Mouse (Mus musculus): ENCODE measurements at regions not wholly inside any gene's neighbourhood (a gene's known extent, or its start where the extent isn't known, plus 50 kb on each side); places are given as distances from the start of the nearest gene placed in this dataset.
"Not testable (repeated sequence)": the region's sequence is repeated elsewhere in the genome, so short reads cannot be mapped to it uniquely, and the experiment has no call there.

- DNase-seq: no peak
These were observed 73.7 kb downstream of the Cpn2 start for GRCm38 (mm10) chr16:30193294-30194261.

- DNase-seq: no peak
These were observed 72.5 kb downstream of the Cpn2 start for GRCm38 (mm10) chr16:30194836-30195235.

DNA sequence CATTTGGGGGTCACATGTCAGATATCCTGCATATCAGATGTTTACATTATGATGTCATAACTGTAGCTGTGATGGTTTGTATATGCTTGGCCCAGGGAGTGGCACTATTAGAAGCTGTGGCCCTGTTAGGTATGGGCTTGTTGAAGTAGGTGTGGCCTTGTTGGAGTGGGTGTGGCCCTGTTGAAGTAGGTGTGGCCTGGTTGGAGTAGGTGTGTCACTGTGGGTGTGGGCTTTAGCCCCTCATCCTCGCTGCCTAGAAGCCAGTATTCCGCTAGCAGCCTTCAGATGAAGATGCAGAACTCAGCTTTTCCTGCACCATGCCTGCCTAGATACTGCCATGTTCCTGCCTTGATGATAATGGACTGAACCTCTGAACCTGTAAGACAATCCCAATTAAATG, 71.4 kb downstream of the Cpn2 start:
- DNase-seq: not testable (repeated sequence)

DNA sequence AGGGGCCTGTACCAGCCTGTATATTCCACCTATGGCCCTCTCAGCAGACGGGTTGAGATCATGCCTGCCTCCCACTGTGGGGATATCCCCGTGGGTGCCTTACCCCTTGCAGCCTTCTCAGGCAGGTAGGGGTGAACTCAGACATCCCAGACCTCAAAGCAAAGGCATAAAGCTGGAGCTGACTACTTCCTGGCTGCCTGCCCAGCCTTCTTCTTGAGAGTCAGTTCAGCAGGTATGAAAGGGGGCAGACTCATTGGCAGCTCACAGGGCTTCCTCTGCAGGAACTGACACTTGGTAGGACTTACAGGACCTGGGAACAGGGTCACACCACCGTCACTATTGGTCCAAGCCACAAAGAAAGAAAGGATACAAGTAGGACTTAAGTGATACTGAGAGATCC, 69.9 kb downstream of the Cpn2 start:
- no peak for DNase-seq

- no peak for DNase-seq
These were observed 67.5 kb downstream of the Cpn2 start for GRCm38 (mm10) chr16:30199836-30200235.

DNA sequence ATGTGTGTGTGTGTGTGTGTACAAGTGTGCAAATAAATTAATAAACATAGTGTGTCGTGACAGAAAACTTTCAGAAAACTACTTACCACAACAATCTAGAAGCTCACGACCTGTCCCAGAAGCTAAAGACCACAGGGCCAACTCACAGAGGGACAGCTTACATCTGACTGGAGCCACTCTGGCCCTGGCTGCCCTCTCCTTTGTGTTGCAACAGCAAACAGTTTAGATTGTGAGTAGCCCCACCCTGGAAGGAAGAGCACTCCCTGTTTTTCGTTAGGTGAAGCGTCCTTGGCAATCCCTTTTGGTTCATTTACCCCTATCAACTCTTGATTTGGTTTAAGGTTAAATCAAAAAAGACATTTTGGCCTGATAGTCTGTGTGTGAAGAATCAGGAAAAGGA, 63.2 kb downstream of the Cpn2 start:
- no peak for DNase-seq

DNA sequence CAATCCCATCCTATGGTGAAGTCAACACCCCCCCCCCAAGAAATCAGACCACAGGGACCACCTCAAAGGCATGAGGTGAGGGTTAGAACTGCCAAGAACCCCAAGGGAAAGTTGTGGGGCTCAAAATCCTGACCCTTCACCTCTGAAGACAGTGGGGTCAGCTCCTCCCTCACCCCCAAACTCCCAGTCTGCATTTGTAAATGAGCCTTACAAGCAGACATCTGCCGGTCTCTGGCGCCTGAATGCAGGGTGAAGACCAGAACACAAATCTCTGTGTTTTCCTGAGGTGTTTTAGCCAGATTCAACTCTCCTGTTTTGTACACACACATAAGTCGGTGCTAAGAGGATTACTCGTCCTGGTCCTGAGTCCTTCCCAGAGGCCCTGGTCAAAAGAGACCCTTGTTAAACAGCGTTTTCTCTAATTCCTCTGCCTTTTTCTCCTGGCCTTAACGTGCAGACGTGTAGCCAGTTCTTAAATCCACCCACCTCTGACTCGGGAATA, 61.9 kb downstream of the Cpn2 start:
- DNase-seq: no peak

GRCm38 (mm10) chr16:30205816-30206356, 61.4 kb downstream of the Cpn2 start:
- DNase-seq: no peak
